Mouse (Mus musculus) midbrain, embryonic 11.5 days (tissue): Measurements from ENCODE around the gene Gm21915. TPM values are rescaled to one million over a fixed set of nuclear protein-coding genes. Genes with fewer than 3 reads are reported as not detected.

Experiments used
- ATAC-seq: fragments of 200-750 bp; cut with Nextera tagmentation; 2 replicates; pipeline ENCODE4 v1.8.0; 2017; ENCODE audit warnings: moderate TSS enrichment, moderate library complexity; ENCODE audit not compliant: low FRiP score
- DNase-seq: peaks from one replicate; pipeline ENCODE4 v3.0.0; 2015; ENCODE audit warnings: low spot score; ENCODE audit errors: missing footprints
- H3K27ac ChIP-seq: fragments of 300-500 bp; sonication (generic); 2 replicates; pipeline ENCODE4 v1.5.1; 2014; ENCODE audit warnings: low read depth, low read length
- H3K27me3 ChIP-seq: fragments of 300-500 bp; sonication (generic); 2 replicates; pipeline ENCODE4 v1.6.1; 2014; ENCODE audit warnings: mild to moderate bottlenecking, low read length, moderate library complexity, mixed read lengths; ENCODE audit not compliant: control insufficient read depth, insufficient read depth
- H3K36me3 ChIP-seq: fragments of 300-500 bp; sonication (generic); 2 replicates; pipeline ENCODE4 v1.6.1; 2014; ENCODE audit warnings: mild to moderate bottlenecking, low read length, moderate library complexity, mixed read lengths; ENCODE audit not compliant: control insufficient read depth, insufficient read depth
- H3K4me1 ChIP-seq: fragments of 300-500 bp; sonication (generic); 2 replicates; pipeline ENCODE4 v1.6.1; 2014; ENCODE audit warnings: low read length; ENCODE audit not compliant: control insufficient read depth, insufficient read depth
- H3K4me2 ChIP-seq: fragments of 300-500 bp; sonication (generic); 2 replicates; pipeline ENCODE4 v1.6.1; 2014; ENCODE audit warnings: mild to moderate bottlenecking, moderate library complexity
- H3K4me3 ChIP-seq: fragments of 300-500 bp; sonication (generic); 2 replicates; pipeline ENCODE4 v1.5.1; 2014; ENCODE audit warnings: low read depth, low read length
- H3K9ac ChIP-seq: fragments of 300-500 bp; sonication (generic); 2 replicates; pipeline ENCODE4 v1.6.1; 2014; ENCODE audit warnings: low read length
- H3K9me3 ChIP-seq: fragments of 300-500 bp; sonication (generic); 2 replicates; pipeline ENCODE4 v1.6.1; 2016; ENCODE audit warnings: low read length; ENCODE audit not compliant: control insufficient read depth
- WGBS: fragments of 180-500 bp; shearing (Covaris S2); extraction: QIAGEN DNeasy Blood & Tissue Kit; methylation state at CpG from one replicate; pipeline ENCODE4 v1.1.7; 2014; 5-methylcytosine and 5-hydroxymethylcytosine counted together
- polyA plus RNA-seq: library from polyadenylated mRNA; unstranded; fragments of >200 nt; fragmentation: Nextera tagmentation; extraction: Ambion mirVana; gene quantifications from 2 replicates; pipeline ENCODE4 v1.2.1, GENCODE M21; 2014

Gene Gm21915
- polyA plus RNA-seq, 1 experiment from 2014 or later: not detected

DNA sequence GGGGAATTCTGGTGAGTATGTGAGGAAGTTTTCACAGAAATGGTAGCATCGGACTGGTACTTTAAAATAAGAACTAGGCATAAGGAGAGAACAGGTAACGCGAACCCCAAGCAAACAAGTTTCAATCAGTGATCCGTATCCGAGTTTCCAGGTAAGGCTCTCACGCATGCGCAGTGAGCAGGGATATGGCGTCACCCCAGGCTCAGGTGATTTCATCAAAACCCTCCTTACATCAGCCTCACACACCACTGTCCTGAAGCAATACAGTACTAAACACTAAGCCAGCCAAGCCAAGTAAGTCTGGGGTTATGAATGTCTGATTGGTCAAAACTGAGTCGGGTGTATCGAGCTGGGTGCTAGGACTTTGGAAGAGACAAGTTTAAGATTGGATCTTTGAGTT, 38.9 kb upstream of the Gm21915 start:
- ATAC-seq (no peak), DNase-seq (no peak)
- 90% methylated on average over 10 of the region's 10 CpGs for WGBS
- Histone ChIP-seq H3K4me2 (no peak overlapping the region), H3K27ac (no peak overlapping the region), H3K4me1 (peaks cover 6% of the 10 kb centered on the region; the same call in 1 of the 2 replicates), H3K4me3 (no peak overlapping the region), H3K36me3 (no peaks in the 10 kb centered on the region), H3K9ac (no peak overlapping the region), H3K9me3 (no peaks in the 10 kb centered on the region), H3K27me3 (no peaks in the 10 kb centered on the region)

DNA sequence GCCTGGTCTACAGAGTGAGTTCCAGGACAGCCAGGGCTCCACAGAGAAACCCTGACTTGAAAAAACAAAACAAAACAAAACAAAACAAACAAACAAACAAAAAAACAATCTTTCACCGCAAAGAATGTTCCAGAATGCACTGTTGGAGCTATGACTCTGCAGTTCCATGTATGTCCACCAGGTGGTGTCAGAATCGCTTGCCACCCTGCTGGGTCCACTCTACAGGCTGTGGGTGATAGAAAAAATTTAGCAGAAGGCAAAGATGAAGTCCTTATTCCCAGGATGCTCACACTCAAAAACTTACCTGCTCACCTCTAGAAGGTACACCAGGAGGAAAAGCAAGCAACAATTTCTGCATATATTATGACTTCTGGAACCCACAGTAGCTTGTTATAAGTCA, 34.4 kb upstream of the Gm21915 start:
- Histone ChIP-seq H3K4me3 (no peak overlapping the region), H3K27ac (no peak overlapping the region), H3K36me3 (no peaks in the 10 kb centered on the region), H3K4me1 (peaks cover 13% of the 10 kb centered on the region), H3K9me3 (no peaks in the 10 kb centered on the region), H3K4me2 (no peak overlapping the region), H3K9ac (no peak overlapping the region), H3K27me3 (no peaks in the 10 kb centered on the region)
- WGBS: 29% methylated on average over 2 of the region's 2 CpGs
- ATAC-seq (no peak), DNase-seq (peak; percentile 91)

DNA sequence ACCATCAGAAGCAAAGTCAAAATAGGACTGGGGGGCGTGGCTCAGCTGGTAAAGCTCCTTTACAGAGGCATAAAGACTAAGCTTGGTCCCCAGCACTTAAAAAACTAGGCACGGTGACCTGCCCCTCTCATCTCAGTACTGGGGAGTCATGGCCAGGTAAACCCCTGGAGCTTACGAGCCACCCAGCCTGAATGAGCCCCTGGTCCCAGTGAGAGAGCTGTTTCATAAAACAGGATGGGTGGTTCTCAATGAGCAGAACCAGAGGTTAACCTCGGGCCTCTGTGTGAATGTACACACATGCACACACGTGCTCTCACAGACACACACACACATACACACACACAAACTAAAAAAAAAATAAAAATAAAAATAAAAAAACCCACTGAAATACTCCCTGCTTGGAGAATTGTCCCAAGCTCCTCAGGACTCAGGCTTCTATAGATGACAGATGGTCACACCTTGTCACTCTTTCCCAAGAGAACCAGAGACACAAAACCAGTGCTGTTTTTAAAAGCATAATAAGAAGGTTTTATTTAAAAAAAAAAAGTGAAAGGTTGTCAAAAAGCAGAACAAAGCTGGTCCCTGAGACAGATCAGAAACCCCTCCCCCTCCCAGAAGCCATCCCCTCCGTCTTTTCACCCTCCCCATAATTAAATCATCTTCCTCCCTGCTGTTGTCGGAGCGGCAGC, 32.6 kb upstream of the Gm21915 start:
- Histone ChIP-seq H3K36me3 (no peaks in the 10 kb centered on the region), H3K4me2 (peak overlapping the region; percentile 62), H3K4me1 (peaks cover 16% of the 10 kb centered on the region), H3K9ac (peak overlapping the region; percentile 55; the same call in 1 of the 2 replicates), H3K4me3 (peak overlapping the region; percentile 32), H3K27me3 (no peaks in the 10 kb centered on the region), H3K9me3 (no peaks in the 10 kb centered on the region), H3K27ac (peak overlapping the region; percentile 73)
- 30% methylated on average over 8 of the region's 8 CpGs for WGBS
- DNase-seq (peak; percentile 92), ATAC-seq (peak; percentile 31)

DNA sequence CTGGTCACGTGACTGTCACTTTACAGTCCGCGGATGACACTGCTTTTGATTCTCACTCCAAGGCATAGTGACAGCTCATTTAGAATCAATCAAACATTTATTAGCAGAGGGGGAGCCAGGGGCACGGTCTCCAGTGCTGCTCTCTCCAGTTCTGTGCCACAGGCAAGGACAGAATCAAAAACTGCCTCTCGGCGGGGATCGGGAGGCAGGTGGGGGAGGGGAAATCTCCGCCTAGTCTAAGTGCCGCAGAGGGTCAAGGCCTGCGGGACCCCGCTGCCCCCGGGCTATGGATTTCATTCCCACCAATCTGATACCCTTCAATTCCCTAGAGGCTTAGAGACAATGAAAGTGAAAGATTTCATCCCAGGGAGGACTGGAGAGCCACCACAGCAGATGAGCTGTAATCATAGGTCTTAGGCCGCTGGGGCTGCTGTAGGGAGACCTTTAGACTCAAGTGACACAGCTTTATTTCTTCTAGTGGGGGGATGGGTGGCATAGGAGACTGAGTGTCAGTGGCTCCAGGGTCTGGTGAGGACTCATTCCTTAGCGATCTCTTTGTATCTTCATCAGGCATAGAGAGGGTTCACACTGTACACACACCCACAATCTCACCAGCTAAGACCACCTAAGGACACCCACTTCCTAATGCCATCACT, 31.9 kb upstream of the Gm21915 start:
- peak overlapping the region; percentile 73 for H3K27ac ChIP-seq
- H3K4me2 ChIP-seq: peak overlapping the region; percentile 62
- H3K9ac ChIP-seq: peak overlapping the region; percentile 55
- no peaks in the 10 kb centered on the region for H3K36me3 ChIP-seq
- ATAC-seq (peak; percentile 90), DNase-seq (peak; percentile 96)
- WGBS: 1% methylated on average over 14 of the region's 14 CpGs
- H3K9me3 ChIP-seq: no peaks in the 10 kb centered on the region
- peaks cover 17% of the 10 kb centered on the region for H3K4me1 ChIP-seq
- H3K27me3 ChIP-seq: no peaks in the 10 kb centered on the region
- H3K4me3 ChIP-seq: peak overlapping the region; percentile 32

DNA sequence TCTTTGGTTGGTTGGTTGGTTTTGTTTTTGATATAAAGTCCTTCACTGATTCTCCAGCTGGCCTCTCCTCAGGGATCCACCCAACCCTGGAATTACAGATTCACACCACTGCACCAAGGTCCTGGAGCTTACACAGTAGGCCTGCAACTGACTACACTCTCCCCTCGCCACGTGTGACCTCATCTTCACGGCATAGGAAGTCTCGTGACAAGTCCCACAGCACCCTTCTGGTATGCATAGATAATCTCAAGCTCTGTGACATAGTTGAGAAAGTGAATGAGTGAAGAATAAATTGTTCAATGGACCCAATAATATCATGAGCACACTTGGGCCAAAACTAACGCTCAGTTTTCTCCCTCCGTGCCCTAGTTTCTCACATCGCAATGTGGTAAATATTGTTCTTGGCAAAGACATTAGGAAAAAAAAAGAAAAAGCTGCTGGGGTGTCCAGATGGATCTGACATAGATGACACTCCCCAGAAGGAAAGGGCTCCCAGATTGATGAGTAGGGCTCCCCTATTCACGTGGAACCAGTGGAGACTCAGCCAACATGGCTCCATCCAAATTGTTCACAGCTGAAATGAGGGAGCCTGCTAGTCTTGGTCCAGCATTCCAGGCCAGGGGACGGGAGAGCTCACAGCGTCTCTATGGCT, 30.8 kb upstream of the Gm21915 start:
- Histone ChIP-seq H3K9me3 (no peaks in the 10 kb centered on the region), H3K4me2 (no peak overlapping the region), H3K27ac (no peak overlapping the region), H3K4me1 (peaks cover 17% of the 10 kb centered on the region), H3K4me3 (no peak overlapping the region), H3K36me3 (no peaks in the 10 kb centered on the region), H3K27me3 (no peaks in the 10 kb centered on the region), H3K9ac (no peak overlapping the region)
- ATAC-seq (no peak), DNase-seq (no peak)
- WGBS: 88% methylated on average over 10 of the region's 10 CpGs

DNA sequence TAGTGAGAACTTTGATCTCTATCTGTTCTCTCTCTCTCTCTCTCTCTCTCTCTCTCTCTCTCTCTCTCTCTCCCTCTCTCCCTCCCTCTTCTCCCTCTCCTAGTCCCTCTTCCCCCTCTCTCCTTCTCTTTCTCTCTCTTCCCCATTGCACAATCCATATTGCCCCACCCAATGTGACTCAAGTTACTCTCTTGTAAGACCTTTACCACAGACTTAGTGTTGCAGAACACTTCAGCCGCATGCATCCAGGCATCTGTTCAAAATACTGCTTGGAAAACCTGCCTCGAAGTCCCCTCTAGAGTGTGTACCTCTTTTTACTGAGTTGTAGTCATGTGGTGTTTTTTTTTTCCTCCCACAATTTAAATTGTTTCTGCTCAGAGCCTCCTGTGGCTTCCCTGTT, 29.1 kb upstream of the Gm21915 start:
- H3K27ac ChIP-seq: no peak overlapping the region
- ATAC-seq (no peak), DNase-seq (no peak)
- H3K4me2 ChIP-seq: no peak overlapping the region
- no peak overlapping the region for H3K9ac ChIP-seq
- H3K4me1 ChIP-seq: peaks cover 17% of the 10 kb centered on the region
- WGBS: 75% methylated on average over 2 of the region's 2 CpGs
- H3K4me3 ChIP-seq: no peak overlapping the region
- H3K27me3 ChIP-seq: no peaks in the 10 kb centered on the region
- H3K36me3 ChIP-seq: no peaks in the 10 kb centered on the region
- H3K9me3 ChIP-seq: no peaks in the 10 kb centered on the region

DNA sequence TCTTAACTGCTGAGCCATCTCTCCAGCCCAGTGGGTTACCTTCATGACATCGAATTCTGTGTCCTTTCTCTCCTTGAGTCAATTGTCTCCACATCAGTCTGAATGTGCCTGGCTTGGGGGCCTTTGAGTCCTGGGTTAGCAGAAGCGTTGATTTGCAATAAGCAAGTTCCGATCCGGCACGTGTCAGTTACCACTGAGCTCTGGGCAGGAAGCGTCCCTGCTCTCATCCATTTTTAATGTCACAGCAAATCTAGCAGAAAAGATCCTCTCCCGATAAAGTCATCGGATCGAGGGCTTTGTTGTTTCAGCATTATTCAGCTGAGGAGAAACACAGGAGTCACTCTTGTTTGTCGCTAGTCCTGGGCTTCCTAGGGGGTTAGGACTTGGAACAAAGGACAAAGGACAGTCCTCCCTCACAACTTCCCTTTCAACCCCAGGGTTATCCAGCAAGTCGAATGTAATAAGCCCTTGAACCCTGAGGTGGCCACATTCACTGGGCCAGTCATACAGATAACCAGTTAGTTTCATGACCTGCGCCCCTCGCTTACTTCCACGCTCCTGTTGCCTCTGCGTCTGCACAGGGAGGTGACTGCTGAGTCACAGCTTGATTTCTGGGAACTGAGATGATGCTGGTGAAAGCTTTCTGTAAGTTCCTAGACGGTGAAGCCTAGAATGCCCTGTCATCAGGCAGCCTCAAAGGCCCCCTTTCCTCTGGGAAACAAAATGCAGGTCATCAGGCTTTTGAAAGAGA, 27.8 kb upstream of the Gm21915 start:
- peak overlapping the region; percentile 17; the same call in 1 of the 2 replicates for H3K27ac ChIP-seq
- no peaks in the 10 kb centered on the region for H3K27me3 ChIP-seq
- no peak overlapping the region for H3K4me3 ChIP-seq
- DNase-seq (peak; percentile 91), ATAC-seq (no peak)
- peaks cover 15% of the 10 kb centered on the region for H3K4me1 ChIP-seq
- 11% methylated on average over 16 of the region's 16 CpGs for WGBS
- H3K9me3 ChIP-seq: no peaks in the 10 kb centered on the region
- H3K9ac ChIP-seq: peak overlapping the region; percentile 4; the same call in 1 of the 2 replicates
- H3K36me3 ChIP-seq: no peaks in the 10 kb centered on the region
- H3K4me2 ChIP-seq: no peak overlapping the region

DNA sequence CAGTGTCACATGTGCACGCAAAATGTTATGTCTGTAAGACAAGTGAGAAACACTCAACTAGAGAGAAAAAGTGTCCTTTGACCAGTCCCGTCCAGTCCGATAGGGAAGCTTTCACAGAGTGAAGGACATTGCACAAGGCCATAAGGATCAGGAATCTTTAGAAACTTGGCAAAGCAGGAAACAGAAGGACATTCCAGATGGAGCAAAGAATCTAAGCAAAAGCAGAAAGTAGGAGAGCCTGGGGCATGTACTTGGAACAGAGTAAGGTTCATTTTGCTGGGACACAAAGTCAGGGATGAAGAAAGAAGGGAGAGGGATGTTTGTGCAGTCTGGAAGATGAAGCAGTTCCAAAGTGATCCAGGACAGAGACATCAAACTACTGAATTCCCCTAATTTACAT, 21.0 kb upstream of the Gm21915 start:
- DNase-seq: no peak

More for the DNA sequence above, 21.0 kb upstream of the Gm21915 start:
- no peak for ATAC-seq
- H3K27ac ChIP-seq: no peak overlapping the region
- no peaks in the 10 kb centered on the region for H3K36me3 ChIP-seq
- no peaks in the 10 kb centered on the region for H3K9me3 ChIP-seq
- no peak overlapping the region for H3K9ac ChIP-seq
- no peak overlapping the region for H3K4me3 ChIP-seq
- no peaks in the 10 kb centered on the region for H3K4me1 ChIP-seq
- WGBS: 90% methylated on average over 3 of the region's 3 CpGs
- no peaks in the 10 kb centered on the region for H3K27me3 ChIP-seq
- H3K4me2 ChIP-seq: no peak overlapping the region
